ENCODE assay signal across 29 mouse cellular contexts in genomic region chr14:85757343-85757742, GRCm38 (mm10).
"Had no signal": no experiment of that assay in that cellular context is flagged by ENCODE, and none has a peak within 500 bp of the region (broad histone marks: within the 10 kb centered on the region; RNA-seq: fewer than 3 reads in every experiment).

No protein-coding gene starts in this region.

- H3K4me3 ChIP-seq: left cerebral cortex, adult 2 months; limb, embryonic 10.5 days; limb, embryonic 12.5 days; limb, embryonic 13.5 days; limb, embryonic 15.5 days; liver, embryonic 12.5 days; liver, embryonic 13.5 days; liver, embryonic 15.5 days; megakaryocyte, embryonic 14.5 days; midbrain, embryonic 10.5 days; midbrain, embryonic 12.5 days; midbrain, embryonic 13.5 days; midbrain, embryonic 15.5 days; myocyte; neural tube, embryonic 12.5 days; neural tube, embryonic 13.5 days had no signal

- ATAC-seq: liver, embryonic 12.5 days; liver, postnatal 0 days; midbrain, embryonic 13.5 days; midbrain, embryonic 15.5 days; midbrain, embryonic 16.5 days had no signal

- H3K9ac ChIP-seq: limb, embryonic 12.5 days; limb, embryonic 13.5 days; limb, embryonic 15.5 days; liver, embryonic 12.5 days; liver, embryonic 13.5 days; liver, embryonic 14.5 days; liver, embryonic 15.5 days; liver, postnatal 0 days; midbrain, embryonic 12.5 days; midbrain, embryonic 13.5 days; midbrain, embryonic 15.5 days; neural tube, embryonic 12.5 days; neural tube, embryonic 13.5 days had no signal

- H3K9me3 ChIP-seq: limb, embryonic 10.5 days; limb, embryonic 12.5 days; limb, embryonic 13.5 days; limb, embryonic 15.5 days; liver, embryonic 12.5 days; liver, embryonic 13.5 days; liver, embryonic 15.5 days; megakaryocyte, embryonic 14.5 days; midbrain, embryonic 10.5 days; midbrain, embryonic 12.5 days; midbrain, embryonic 13.5 days; midbrain, embryonic 15.5 days; neural tube, embryonic 12.5 days; neural tube, embryonic 13.5 days had no signal

- H3K27me3 ChIP-seq: limb, embryonic 12.5 days; limb, embryonic 13.5 days; limb, embryonic 15.5 days; liver, embryonic 12.5 days; liver, embryonic 13.5 days; liver, embryonic 15.5 days; megakaryocyte, embryonic 14.5 days; midbrain, embryonic 12.5 days; midbrain, embryonic 13.5 days; midbrain, embryonic 15.5 days; neural tube, embryonic 12.5 days; neural tube, embryonic 13.5 days had no signal

- H3K4me1 ChIP-seq: limb, embryonic 10.5 days; limb, embryonic 12.5 days; limb, embryonic 13.5 days; limb, embryonic 15.5 days; liver, embryonic 12.5 days; liver, embryonic 13.5 days; liver, embryonic 15.5 days; megakaryocyte, embryonic 14.5 days; midbrain, embryonic 10.5 days; midbrain, embryonic 12.5 days; midbrain, embryonic 13.5 days; midbrain, embryonic 15.5 days; neural tube, embryonic 12.5 days; neural tube, embryonic 13.5 days had no signal

- H3K4me2 ChIP-seq: limb, embryonic 12.5 days; limb, embryonic 13.5 days; limb, embryonic 15.5 days; liver, embryonic 11.5 days; liver, embryonic 12.5 days; liver, embryonic 13.5 days; liver, embryonic 15.5 days; midbrain, embryonic 11.5 days; midbrain, embryonic 12.5 days; midbrain, embryonic 13.5 days; midbrain, embryonic 15.5 days; neural tube, embryonic 12.5 days; neural tube, embryonic 13.5 days had no signal

- H3K36me3 ChIP-seq: limb, embryonic 10.5 days; limb, embryonic 12.5 days; limb, embryonic 13.5 days; limb, embryonic 15.5 days; liver, embryonic 12.5 days; liver, embryonic 13.5 days; liver, embryonic 15.5 days; midbrain, embryonic 10.5 days; midbrain, embryonic 12.5 days; midbrain, embryonic 13.5 days; midbrain, embryonic 15.5 days; neural tube, embryonic 12.5 days; neural tube, embryonic 13.5 days had no signal

- DNase-seq: layer of hippocampus, postnatal 36 days; left cerebral cortex, postnatal 4 days; liver; liver, embryonic 13.5 days; liver, postnatal 0 days; lung, postnatal 10 days; lung, postnatal 14 days; lung, postnatal 36 days; midbrain, embryonic 14.5 days had no signal

- H3K27ac ChIP-seq: left cerebral cortex, adult 2 months; limb, embryonic 10.5 days; limb, embryonic 12.5 days; limb, embryonic 13.5 days; limb, embryonic 15.5 days; liver, embryonic 12.5 days; liver, embryonic 13.5 days; liver, embryonic 14.5 days; liver, embryonic 15.5 days; macrophage; midbrain, embryonic 10.5 days; midbrain, embryonic 12.5 days; midbrain, embryonic 13.5 days; midbrain, embryonic 15.5 days; neural tube, embryonic 12.5 days; neural tube, embryonic 13.5 days had no signal
